Comparison of ENCODE assay signal across 8 mouse cellular contexts in genomic region chr2:119350555-119351486, GRCm38 (mm10). TPM values are rescaled to one million over a fixed set of nuclear protein-coding genes. Genes with fewer than 3 reads are reported as not detected.
A peak's percentile ranks its signal among the peaks of the same experiment; 100 is the strongest.
DNase-seq lines count a peak whose midpoint lies in the region; ATAC-seq and TF ChIP-seq lines count a peak whose summit lies in the region.

Chac1 (plus strand) TSS chr2:119351229.

- TF ChIP-seq POLR2A in brain, embryonic 14.5 days (IDR thresholded peaks at IDR 0.05; ENCODE audit: borderline replicate concordance, extremely low read depth, insufficient read depth, insufficient read length, poor library complexity, severe bottlenecking) = 0 out of 2 replicates have a peak, but pooled peaks have one; percentile 4
- TF ChIP-seq POLR2A in liver, adult 2 months (IDR thresholded peaks at IDR 0.05; ENCODE audit: extremely low read depth, insufficient read depth, low read length) = peak; percentile 91
- TF ChIP-seq POLR2A in myocyte (IDR thresholded peaks at IDR 0.05; ENCODE audit: insufficient read length, low read depth) = peak; percentile 97

- no peaks in the 10 kb centered on the region for H3K9me3 ChIP-seq in heart, embryonic 11.5 days (replicated peaks; ENCODE audit: control insufficient read depth, low read length)
- H3K9me3 ChIP-seq in kidney, embryonic 16.5 days (ENCODE audit: low read length) = no peaks in the 10 kb centered on the region
- no peaks in the 10 kb centered on the region for H3K9me3 ChIP-seq in stomach, embryonic 14.5 days (ENCODE audit: control insufficient read depth, low read depth, low read length)

- 5% methylated on average over 58 of the region's 58 CpGs for WGBS in heart, embryonic 11.5 days (ENCODE audit: insufficient replicate concordance)
- 5% methylated on average over 58 of the region's 58 CpGs for WGBS in kidney, embryonic 16.5 days
- 6% methylated on average over 58 of the region's 58 CpGs for WGBS in liver, adult 2 months
- WGBS in stomach, embryonic 14.5 days = 5% methylated on average over 58 of the region's 58 CpGs

- TF ChIP-seq CTCF in brain, embryonic 14.5 days (IDR thresholded peaks at IDR 0.05; ENCODE audit: borderline replicate concordance, extremely low read depth, insufficient read depth, insufficient read length) = no peak
- no peak for TF ChIP-seq CTCF in liver, adult 2 months (IDR thresholded peaks at IDR 0.05; ENCODE audit: low read depth, low read length)

- DNase-seq in CD4-positive helper T cell, adult 2 months (ENCODE audit: low read depth, low spot score) = peak; percentile 66
- DNase-seq in brain, embryonic 14.5 days (ENCODE audit: low read depth) = peak; percentile 95
- peak; percentile 92 for DNase-seq in liver, adult 2 months (ENCODE audit: extremely low read depth, low read depth, low spot score)

- no peaks in the 10 kb centered on the region for H3K36me3 ChIP-seq in heart, embryonic 11.5 days (ENCODE audit: control insufficient read depth, insufficient read depth, low read length)
- H3K36me3 ChIP-seq in kidney, embryonic 16.5 days (ENCODE audit: insufficient read depth, low read length) = no peaks in the 10 kb centered on the region
- no peaks in the 10 kb centered on the region; the same call in 1 of the 2 replicates for H3K36me3 ChIP-seq in liver, adult 2 months (ENCODE audit: control insufficient read depth, insufficient read depth, low read length)
- peaks cover 30% of the 10 kb centered on the region for H3K36me3 ChIP-seq in myocyte (ENCODE audit: control insufficient read depth, insufficient read depth)
- H3K36me3 ChIP-seq in stomach, embryonic 14.5 days (ENCODE audit: control insufficient read depth, insufficient read depth, low read length) = no peaks in the 10 kb centered on the region

- peak within 1 kb of the TSS; percentile 18 for H3K9ac ChIP-seq in heart, embryonic 11.5 days (ENCODE audit: low read depth, low read length)
- peak within 1 kb of the TSS; percentile 53 for H3K9ac ChIP-seq in kidney, embryonic 16.5 days (replicated peaks; ENCODE audit: low read length)
- peak within 1 kb of the TSS; percentile 94 for H3K9ac ChIP-seq in liver, adult 2 months (ENCODE audit: low read depth, low read length)
- H3K9ac ChIP-seq in stomach, embryonic 14.5 days (replicated peaks; ENCODE audit: low read depth, low read length) = 0 out of 2 replicates have a peak within 1 kb of the TSS, but pooled peaks have one; percentile 12

- H3K4me1 ChIP-seq in heart, embryonic 11.5 days (ENCODE audit: control insufficient read depth, insufficient read depth, low read length) = no peaks in the 10 kb centered on the region
- peaks cover 5% of the 10 kb centered on the region for H3K4me1 ChIP-seq in kidney, embryonic 16.5 days (ENCODE audit: insufficient read depth, low read length)
- peaks cover 14% of the 10 kb centered on the region for H3K4me1 ChIP-seq in liver, adult 2 months (ENCODE audit: control insufficient read depth, insufficient read depth, low read length)
- 0 out of 2 replicates have a peak, but pooled peaks cover 2% of the 10 kb centered on the region for H3K4me1 ChIP-seq in stomach, embryonic 14.5 days (ENCODE audit: control insufficient read depth, insufficient read depth, low read length)

- H3K27me3 ChIP-seq in heart, embryonic 11.5 days (ENCODE audit: control insufficient read depth, insufficient read depth, low read length) = peaks cover 25% of the 10 kb centered on the region
- peaks cover 7% of the 10 kb centered on the region; the same call in 1 of the 2 replicates for H3K27me3 ChIP-seq in kidney, embryonic 16.5 days (ENCODE audit: insufficient read depth, low read length)
- H3K27me3 ChIP-seq in liver, adult 2 months (ENCODE audit: control insufficient read depth, insufficient read depth, low read length) = no peaks in the 10 kb centered on the region
- H3K27me3 ChIP-seq in myocyte (ENCODE audit: control insufficient read depth, insufficient read depth, insufficient read length) = no peaks in the 10 kb centered on the region
- peaks cover 4% of the 10 kb centered on the region; the same call in 1 of the 2 replicates for H3K27me3 ChIP-seq in stomach, embryonic 14.5 days (ENCODE audit: control insufficient read depth, insufficient read depth, low read length)

- peak within 1 kb of the TSS; percentile 65 for H3K4me2 ChIP-seq in heart, embryonic 11.5 days
- peak within 1 kb of the TSS; percentile 76 for H3K4me2 ChIP-seq in kidney, embryonic 16.5 days (replicated peaks; ENCODE audit: low read depth, low read length)
- peak within 1 kb of the TSS; percentile 94 for H3K4me2 ChIP-seq in myocyte (ENCODE audit: low read depth)
- peak within 1 kb of the TSS; percentile 89 for H3K4me2 ChIP-seq in stomach, embryonic 14.5 days (replicated peaks; ENCODE audit: low read depth, low read length)

- peak within 1 kb of the TSS; percentile 74 for H3ac ChIP-seq in myocyte (ENCODE audit: control insufficient read depth, insufficient read length)

- peak; percentile 87 for ATAC-seq in erythroblast, adult 5-6 weeks (replicated peaks; ENCODE audit: low FRiP score, poor library complexity, severe bottlenecking)
- ATAC-seq in heart, embryonic 11.5 days (replicated peaks; ENCODE audit: insufficient number of reproducible peaks, low FRiP score, low TSS enrichment) = peak; percentile 83
- peak; percentile 94 for ATAC-seq in kidney, embryonic 16.5 days (ENCODE audit: low FRiP score, low TSS enrichment)
- peak; percentile 89 for ATAC-seq in stomach, embryonic 14.5 days (ENCODE audit: insufficient number of reproducible peaks, insufficient read depth, low FRiP score, low read depth)

- no peak within 1 kb of the TSS for H3K27ac ChIP-seq in heart, embryonic 11.5 days (ENCODE audit: low read depth, low read length)
- no peak within 1 kb of the TSS for H3K27ac ChIP-seq in kidney, embryonic 16.5 days (ENCODE audit: low read length)
- H3K27ac ChIP-seq in liver, adult 2 months (replicated peaks; ENCODE audit: insufficient read depth, low read depth, low read length) = peak within 1 kb of the TSS; percentile 81
- no peak within 1 kb of the TSS for H3K27ac ChIP-seq in stomach, embryonic 14.5 days (ENCODE audit: low read length)

- peak within 1 kb of the TSS; percentile 44 for H3K4me3 ChIP-seq in heart, embryonic 11.5 days (ENCODE audit: low read depth, low read length)
- H3K4me3 ChIP-seq in kidney, embryonic 16.5 days (ENCODE audit: low read length) = peak within 1 kb of the TSS; percentile 56
- peak within 1 kb of the TSS; percentile 87 for H3K4me3 ChIP-seq in liver, adult 2 months (ENCODE audit: insufficient read depth, low read depth, low read length)
- peak within 1 kb of the TSS; percentile 99 for H3K4me3 ChIP-seq in myocyte
- H3K4me3 ChIP-seq in stomach, embryonic 14.5 days (ENCODE audit: low read depth, low read length) = peak within 1 kb of the TSS; percentile 41

- 0 out of 2 replicates have a peak, but pooled peaks cover 4% of the 10 kb centered on the region for H3K79me2 ChIP-seq in liver, adult 2 months (ENCODE audit: control insufficient read depth, insufficient read depth, low read length)
- H3K79me2 ChIP-seq in myocyte (ENCODE audit: control insufficient read depth, insufficient read depth) = peaks cover 32% of the 10 kb centered on the region

TF ChIP-seq in myocyte, 11 proteins besides CTCF, POLR2A, EP300 and RAD21:
- TF ChIP-seq POLR2AphosphoS2 (IDR thresholded peaks at IDR 0.05; ENCODE audit: insufficient read length, low read depth) = peak; percentile 100
- peak; percentile 16 for TF ChIP-seq E2F4 (IDR thresholded peaks at IDR 0.05; ENCODE audit: insufficient read depth)
- TF ChIP-seq MYOD1 (IDR thresholded peaks at IDR 0.05; ENCODE audit: control insufficient read depth in 1 of 3, insufficient read length in 2 of 3, low read depth in 2 of 3) = peak in 2 of 3 experiments; percentile 33 to 38
- no peak for TF ChIP-seq TCF3 (IDR thresholded peaks at IDR 0.05; ENCODE audit: insufficient read length, low read depth)
- TF ChIP-seq CEBPB (IDR thresholded peaks at IDR 0.05; ENCODE audit: insufficient read depth, poor library complexity, severe bottlenecking) = peak; percentile 96
- TF ChIP-seq USF1 (IDR thresholded peaks at IDR 0.05; ENCODE audit: low read depth) = peak; percentile 89
- TF ChIP-seq TCF12 (IDR thresholded peaks at IDR 0.05; ENCODE audit: insufficient read depth, poor library complexity, severe bottlenecking) = no peak
- TF ChIP-seq SRF (IDR thresholded peaks at IDR 0.05; ENCODE audit: control insufficient read depth, insufficient read length, low read depth) = no peak
- peak in 2 of 3 experiments; percentile 36 to 64 for TF ChIP-seq MYOG (IDR thresholded peaks at IDR 0.05; ENCODE audit: control insufficient read depth in 1 of 3, insufficient read depth in 1 of 3, insufficient read length in 2 of 3, low read depth in 2 of 3)

RNA-seq across cellular contexts. Expression of gene Chac1, which starts in this region (rescaled TPM):
- polyA plus RNA-seq in brain, embryonic 14.5 days (2012; rRNA removed) = 5.4 and 6.1 TPM in 2 replicates
- 0.77 TPM in 1 of 2 replicates, not detected in the other for total RNA-seq in erythroblast, adult 5-6 weeks (2015; ENCODE audit: low replicate concordance)
- total RNA-seq in erythroblast, adult 5-6 weeks (2017; ENCODE audit: low replicate concordance) = 0.42 and 1.0 TPM in 2 replicates
- 0.35 and 0.74 TPM in 2 replicates for polyA plus RNA-seq in heart, embryonic 11.5 days (2014; fragmentation: Nextera tagmentation; extraction: Ambion mirVana)
- 0.86 and 1.3 TPM in 2 replicates for polyA plus RNA-seq in kidney, embryonic 16.5 days (2015; fragmentation: Nextera tagmentation; extraction: Ambion mirVana)
- 3.2 and 5.5 TPM in 2 replicates for total RNA-seq in liver, adult 2 months (2014; rRNA removed)
- polyA plus RNA-seq in liver, adult 2 months (2012; rRNA removed) = 4.1 and 6.1 TPM in 2 replicates
- 273 TPM for polyA plus RNA-seq in myocyte (2012; fragmentation: generic; extraction: Trizol)
- 0.20 TPM in 2 replicates for polyA plus RNA-seq in stomach, embryonic 14.5 days (2014; fragmentation: Nextera tagmentation; extraction: Ambion mirVana)

Comparison
In these comparisons a context has a peak if more than half of its experiments do, and no peak if none do; other contexts are left out.
1. RNA of gene Chac1 (polyA plus RNA-seq): 273 TPM in myocyte (single experiment); 4.1 to 6.1 TPM in liver, adult 2 months, 5.4 to 6.1 TPM in brain, embryonic 14.5 days, 0.86 to 1.3 TPM in kidney, embryonic 16.5 days, 0.35 to 0.74 TPM in heart, embryonic 11.5 days and 0.20 TPM in stomach, embryonic 14.5 days; every median in the first group is over 10 times any median in the second.
2. Peak in ATAC-seq, H3K4me3 ChIP-seq, H3K9ac ChIP-seq and H3K4me2 ChIP-seq in heart, embryonic 11.5 days; RNA of the gene not detected or under 1 TPM.
3. Peak in ATAC-seq, H3K4me3 ChIP-seq, H3K9ac ChIP-seq and H3K4me2 ChIP-seq in stomach, embryonic 14.5 days; RNA of the gene not detected or under 1 TPM.
4. POLR2A ChIP-seq: peak in every context shown above with its lines; median percentile 97 in myocyte; 91 in liver, adult 2 months; 4 in brain, embryonic 14.5 days.
5. H3K4me3 ChIP-seq: peak in every context shown above with its lines; median percentile 99 in myocyte; 87 in liver, adult 2 months; 56 in kidney, embryonic 16.5 days; 44 in heart, embryonic 11.5 days; 41 in stomach, embryonic 14.5 days.
6. H3K9ac ChIP-seq: peak in every context shown above with its lines; median percentile 94 in liver, adult 2 months; 53 in kidney, embryonic 16.5 days; 18 in heart, embryonic 11.5 days; 12 in stomach, embryonic 14.5 days.
7. Peak in every context shown above with its lines, with median percentiles within 50 percentile points of each other: DNase-seq, ATAC-seq and H3K4me2 ChIP-seq.